Mouse (Mus musculus): ENCODE measurements around the gene Tmem102.

The Tmem102 gene

DNA sequence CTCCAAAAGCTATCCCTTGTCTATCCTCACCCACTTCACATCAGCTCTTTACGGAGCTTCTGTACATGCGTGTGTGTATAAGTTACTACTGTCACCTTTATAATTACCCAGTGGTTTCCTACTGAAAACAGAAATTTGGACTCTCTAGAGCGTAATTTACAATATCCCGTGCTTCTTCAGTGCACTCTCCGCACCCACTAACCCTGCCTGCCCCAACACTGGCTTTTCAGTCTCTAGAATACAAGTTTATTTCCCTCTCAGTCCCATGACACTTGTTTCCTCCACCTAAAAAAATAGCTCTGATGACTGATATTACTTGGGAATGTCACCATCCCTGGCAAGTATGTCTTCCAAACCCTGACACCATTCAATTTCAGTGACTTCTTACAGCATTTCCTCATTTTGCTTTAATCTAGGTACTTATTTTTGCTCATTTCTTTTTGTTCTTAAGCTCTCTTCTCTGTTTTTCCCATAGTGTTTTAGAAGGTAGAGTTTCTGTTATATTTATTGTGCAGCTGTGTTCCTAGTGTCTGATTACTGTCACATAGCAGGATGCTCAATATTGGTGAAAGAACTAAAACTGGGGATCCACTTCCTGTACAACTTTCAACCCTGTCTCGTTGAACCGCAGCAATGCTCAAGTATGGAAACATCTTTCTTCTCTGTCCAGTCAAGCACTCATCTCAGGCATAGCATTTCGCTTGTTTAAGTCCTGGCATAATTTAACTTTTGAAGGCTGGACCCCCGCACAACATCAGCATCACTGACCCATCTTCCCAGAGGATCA is 47.9 kb downstream of the Tmem102 start:
- no peak for DNase-seq (ENCODE audit: low read depth)

DNA sequence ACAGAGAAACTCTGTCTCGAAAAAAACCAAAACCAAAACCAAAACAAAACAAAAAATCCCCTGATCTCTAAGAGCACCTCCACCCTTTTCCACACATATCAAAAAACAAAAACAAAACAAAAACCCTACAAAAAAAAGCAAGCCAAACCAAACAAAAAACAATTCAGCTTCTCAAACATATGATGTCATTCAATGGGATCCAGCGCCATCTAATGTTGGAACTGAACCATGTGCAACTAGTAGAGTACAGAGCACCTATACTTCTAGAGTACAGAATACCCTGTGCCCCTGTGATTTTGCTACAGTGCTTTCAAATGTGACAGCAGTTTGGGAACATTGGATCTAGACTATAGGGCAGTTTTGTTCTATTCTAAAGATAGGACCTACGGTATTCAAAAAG is 50.7 kb downstream of the Tmem102 start:
- DNase-seq (ENCODE audit: low read depth), result peak; percentile 92

DNA sequence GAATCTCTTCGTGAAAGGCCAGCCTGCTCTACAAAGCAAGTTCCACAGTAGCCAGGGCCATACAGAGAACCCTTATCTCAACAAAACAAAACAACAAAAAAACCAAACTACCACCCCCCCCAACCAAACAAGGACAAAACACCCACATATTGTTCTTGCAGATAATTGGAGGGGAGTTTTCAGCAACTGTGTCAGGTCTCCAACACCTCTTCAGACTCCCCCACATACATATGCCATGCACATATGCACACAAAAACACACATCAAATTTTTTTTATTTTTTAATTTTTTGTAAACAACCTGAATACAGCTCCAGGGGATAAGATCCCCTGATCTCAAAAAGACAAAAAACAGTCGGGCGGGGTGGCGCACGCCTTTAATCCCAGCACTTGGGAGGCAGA is 51.2 kb downstream of the Tmem102 start:
- peak; percentile 54 for DNase-seq (ENCODE audit: low read depth)

All from induced T-regulatory cell, adult 2 months (primary cell).